Comparison of ENCODE assay signal across 11 mouse cellular contexts in genomic region chr13:112763531-112764091, GRCm38 (mm10). TPM values are rescaled to one million over a fixed set of nuclear protein-coding genes. Genes with fewer than 3 reads are reported as not detected.
DNase-seq lines count a peak whose midpoint lies in the region; ATAC-seq and TF ChIP-seq lines count a peak whose summit lies in the region.
"Had no signal": no experiment of that assay in that cellular context is flagged by ENCODE, and none has a peak within 500 bp of the region (broad histone marks: within the 10 kb centered on the region; RNA-seq: fewer than 3 reads in every experiment).

No protein-coding gene starts in this region.

- peak overlapping the region; percentile 96 for H3K27ac ChIP-seq in heart, adult 2 months
- peak overlapping the region; percentile 80 for H3K27ac ChIP-seq in kidney, postnatal 0 days
- no peak overlapping the region for H3K27ac ChIP-seq in hindbrain, postnatal 0 days
- H3K27ac ChIP-seq: forebrain, embryonic 12.5 days; hindbrain, embryonic 10.5 days had no signal

- H3K79me2 ChIP-seq in heart, adult 2 months (replicated peaks; ENCODE audit: control insufficient read depth, insufficient read depth, low read length) = no peaks in the 10 kb centered on the region

- H3K27me3 ChIP-seq in heart, adult 2 months (ENCODE audit: control insufficient read depth, insufficient read depth, low read length) = no peaks in the 10 kb centered on the region
- no peaks in the 10 kb centered on the region for H3K27me3 ChIP-seq in kidney, postnatal 0 days (ENCODE audit: insufficient read depth, low read length)
- H3K27me3 ChIP-seq in hindbrain, postnatal 0 days (ENCODE audit: insufficient read depth, low read length) = no peaks in the 10 kb centered on the region
- H3K27me3 ChIP-seq: forebrain, embryonic 12.5 days had no signal

- H3K4me3 ChIP-seq in heart, adult 2 months = no peak overlapping the region
- no peak overlapping the region for H3K4me3 ChIP-seq in kidney, postnatal 0 days (replicated peaks; ENCODE audit: low read depth, low read length)
- H3K4me3 ChIP-seq in hindbrain, postnatal 0 days (ENCODE audit: low read length) = no peak overlapping the region
- H3K4me3 ChIP-seq: forebrain, embryonic 12.5 days; hindbrain, embryonic 10.5 days had no signal

- peaks cover 19% of the 10 kb centered on the region for H3K36me3 ChIP-seq in heart, adult 2 months (ENCODE audit: control insufficient read depth, insufficient read depth, low read length)
- H3K36me3 ChIP-seq in kidney, postnatal 0 days (ENCODE audit: insufficient read depth, low read length) = no peaks in the 10 kb centered on the region
- H3K36me3 ChIP-seq in hindbrain, postnatal 0 days (ENCODE audit: insufficient read depth, low read length) = no peaks in the 10 kb centered on the region
- H3K36me3 ChIP-seq: forebrain, embryonic 12.5 days had no signal

- DNase-seq in heart, adult 2 months = peak in 1 of 2 experiments; percentile 47
- DNase-seq in heart, postnatal 10 days = no peak
- DNase-seq in adrenal gland, postnatal 36 days = peak; percentile 63 to 76
- peak; percentile 54 for DNase-seq in kidney, postnatal 0 days (ENCODE audit: low spot score)
- DNase-seq in lung, postnatal 25 days (ENCODE audit: low spot score) = peak; percentile 61
- DNase-seq in left cerebral cortex, adult 9 months (ENCODE audit: low spot score in 2 of 2) = no peak
- DNase-seq in hindbrain, postnatal 0 days (ENCODE audit: low spot score) = no peak
- DNase-seq: midbrain, embryonic 14.5 days had no signal

- peaks cover 45% of the 10 kb centered on the region for H3K4me1 ChIP-seq in heart, adult 2 months (ENCODE audit: control insufficient read depth, insufficient read depth, low read length)
- H3K4me1 ChIP-seq in kidney, postnatal 0 days (replicated peaks; ENCODE audit: insufficient read depth, low read length) = peaks cover 15% of the 10 kb centered on the region
- no peaks in the 10 kb centered on the region for H3K4me1 ChIP-seq in hindbrain, postnatal 0 days (ENCODE audit: insufficient read depth, low read length)
- H3K4me1 ChIP-seq: forebrain, embryonic 12.5 days had no signal

- TF ChIP-seq CTCF in heart, adult 2 months (IDR thresholded peaks at IDR 0.05) = peak; percentile 33
- TF ChIP-seq CTCF in kidney, postnatal 0 days (IDR thresholded peaks at IDR 0.05; ENCODE audit: low read depth) = no peak
- no peak for TF ChIP-seq CTCF in hindbrain, postnatal 0 days (IDR thresholded peaks at IDR 0.05; ENCODE audit: low read depth)

- no peak for TF ChIP-seq POLR2A in heart, adult 2 months (IDR thresholded peaks at IDR 0.05; ENCODE audit: insufficient read depth, low read depth, low read length)

- intact Hi-C loops in heart, adult 2 months (cut with DNase I) = loop anchor here (1.0 to 5.0 kb wide), 3 partner anchors 12 to 41 kb away; partner anchors contain the start of gene Plpp1
- intact Hi-C loops in heart, postnatal 10 days (cut with DNase I) = loop anchor here (2.0 kb wide), 1 partner anchor 37 kb away; the partner anchor contains the start of gene Plpp1

- ATAC-seq in kidney, postnatal 0 days (replicated peaks; ENCODE audit: low FRiP score, low read depth) = no peak
- no peak for ATAC-seq in monocyte, adult 5-6 weeks (replicated peaks; ENCODE audit: insufficient number of reproducible peaks, low FRiP score, low TSS enrichment, poor library complexity, severe bottlenecking)
- no peak for ATAC-seq in hindbrain, postnatal 0 days

- WGBS in heart, adult 2 months = 27% methylated on average over 10 of the region's 10 CpGs
- 50% methylated on average over 10 of the region's 10 CpGs for WGBS in kidney, postnatal 0 days
- 80% methylated on average over 10 of the region's 10 CpGs for WGBS in hindbrain, postnatal 0 days

- H3K4me2 ChIP-seq in kidney, postnatal 0 days (ENCODE audit: low read length) = no peak overlapping the region
- H3K4me2 ChIP-seq in hindbrain, postnatal 0 days (ENCODE audit: low read depth, low read length) = no peak overlapping the region
- H3K4me2 ChIP-seq: forebrain, embryonic 12.5 days had no signal

- no peak overlapping the region for H3K9ac ChIP-seq in heart, adult 2 months (ENCODE audit: low read depth, low read length)
- H3K9ac ChIP-seq in kidney, postnatal 0 days (ENCODE audit: low read depth, low read length) = no peak overlapping the region
- no peak overlapping the region for H3K9ac ChIP-seq in hindbrain, postnatal 0 days (replicated peaks; ENCODE audit: low read length)
- H3K9ac ChIP-seq: forebrain, embryonic 12.5 days had no signal

- TF ChIP-seq EP300 in heart, adult 2 months (IDR thresholded peaks at IDR 0.05; ENCODE audit: insufficient read depth, low read depth, low read length) = 0 out of 2 replicates have a peak, but pooled peaks have one; percentile 53

- H3K9me3 ChIP-seq in kidney, postnatal 0 days (replicated peaks; ENCODE audit: low read length) = no peaks in the 10 kb centered on the region
- peaks cover 7% of the 10 kb centered on the region; the same call in 1 of the 2 replicates for H3K9me3 ChIP-seq in hindbrain, postnatal 0 days (ENCODE audit: low read length)

RNA-seq across cellular contexts. Expression of gene Plpp1, which starts 37.0 kb away (rescaled TPM):
- total RNA-seq in heart, adult 2 months (2021) = 10 to 100 TPM; 51.5 to 51.6 TPM
- 70.0 and 106 TPM in 2 replicates for polyA plus RNA-seq in heart, adult 2 months (2012; rRNA removed)
- total RNA-seq in heart, postnatal 10 days (2021) = 10 to 100 TPM; 89.0 to 90.0 TPM
- 100 to 1,000 TPM; 253 to 287 TPM for total RNA-seq in adrenal gland, postnatal 36 days (2021)
- 135 TPM in 2 replicates for polyA plus RNA-seq in kidney, postnatal 0 days (2015; fragmentation: Nextera tagmentation; extraction: Ambion mirVana)
- total RNA-seq in monocyte, adult 5-6 weeks (2017) = 1.6 to 1.8 TPM in 2 of 3 replicates, not detected in the other
- total RNA-seq in hindbrain, postnatal 0 days (2014; rRNA removed) = 54.0 and 64.4 TPM in 2 replicates
- polyA plus RNA-seq in hindbrain, postnatal 0 days (2015; fragmentation: Nextera tagmentation; extraction: Ambion mirVana) = 88.1 and 89.7 TPM in 2 replicates

Comparison
In these comparisons a context has a peak if more than half of its experiments do, and no peak if none do; other contexts are left out.
1. DNase-seq: peak in adrenal gland, postnatal 36 days (2 of 2), kidney, postnatal 0 days (single experiment) and lung, postnatal 25 days (single experiment); none in heart, postnatal 10 days (0 of 2), left cerebral cortex, adult 9 months (0 of 2) and hindbrain, postnatal 0 days (single experiment).
2. RNA of gene Plpp1, which starts 37.0 kb away (total RNA-seq): 253 to 287 TPM in adrenal gland, postnatal 36 days, 89.0 to 90.0 TPM in heart, postnatal 10 days, 54.0 to 64.4 TPM in hindbrain, postnatal 0 days and 51.5 to 51.6 TPM in heart, adult 2 months; 1.6 to 1.8 TPM in monocyte, adult 5-6 weeks; every median in the first group is over 10 times any median in the second.